Mouse (Mus musculus) ovary, adult 18-20 months (tissue): ENCODE measurements around the gene Glis1.
"Not testable (repeated sequence)": the region's sequence is repeated elsewhere in the genome, so short reads cannot be mapped to it uniquely, and the experiment has no call there.

Experiments used
- DNase-seq: peaks from one replicate; pipeline ENCODE4 v3.0.0; 2022; ENCODE audit warnings: low spot score, mixed read lengths

Gene Glis1

DNA sequence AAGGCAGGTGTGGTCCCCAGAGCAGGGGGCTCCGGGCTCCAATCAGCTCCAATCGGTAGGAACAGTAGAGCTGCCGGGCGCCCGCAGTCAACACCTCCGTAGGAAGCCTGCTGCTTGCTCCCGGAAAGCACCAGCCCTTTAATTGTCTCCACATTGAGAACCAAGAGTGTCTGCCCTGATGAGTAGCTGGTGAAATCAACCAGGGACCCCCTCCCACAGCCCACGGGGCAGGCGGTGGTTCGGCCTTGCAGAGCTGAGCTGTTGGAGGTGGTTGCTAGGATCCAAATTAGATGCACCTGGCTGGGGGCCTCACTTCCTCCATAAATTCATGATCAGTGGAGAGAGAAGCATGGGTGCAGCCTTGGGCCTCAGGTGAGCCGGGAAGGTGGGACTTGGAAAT lies 146.5 kb downstream of the Glis1 start:
- no peak for DNase-seq

DNA sequence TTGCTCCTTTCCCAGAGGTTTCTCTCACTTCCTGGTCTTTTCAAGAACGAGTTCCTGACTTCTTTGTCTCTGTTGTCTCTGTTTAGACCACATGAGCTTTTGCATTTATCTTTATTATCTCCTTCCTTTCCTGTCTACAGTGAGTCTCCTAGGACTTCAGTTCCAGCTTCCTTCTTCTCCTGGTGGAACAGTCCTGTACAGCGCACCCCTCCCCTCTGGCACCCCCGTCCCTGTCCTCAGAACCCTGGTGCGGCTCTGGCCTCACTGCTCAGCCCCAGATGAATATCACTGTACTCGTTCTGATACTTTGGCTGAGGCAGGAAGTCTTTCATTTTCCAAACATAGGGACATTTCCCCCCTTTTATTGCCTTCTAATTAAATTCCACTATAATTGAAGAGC lies 152.0 kb downstream of the Glis1 start:
- DNase-seq, result no peak

DNA sequence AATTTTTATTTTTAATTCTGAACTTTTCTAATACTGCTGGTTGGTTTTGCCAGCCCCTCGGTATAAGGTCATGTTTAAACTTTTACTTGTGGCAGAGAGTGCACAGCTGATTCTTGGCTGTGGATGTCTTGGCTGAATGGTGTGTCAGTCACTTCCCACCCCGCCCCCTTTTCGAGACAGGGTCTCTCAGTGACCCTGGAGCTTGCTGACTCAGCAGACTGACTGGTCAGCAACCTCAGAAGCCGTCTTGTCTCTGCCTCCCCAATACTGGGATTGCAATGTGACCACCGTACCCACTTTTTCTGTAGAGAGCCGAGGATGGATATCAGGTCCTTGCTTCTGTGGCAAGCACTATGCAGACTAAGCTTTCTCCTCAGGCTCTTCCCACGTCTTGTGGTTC lies 154.2 kb downstream of the Glis1 start:
- DNase-seq, result no peak

DNA sequence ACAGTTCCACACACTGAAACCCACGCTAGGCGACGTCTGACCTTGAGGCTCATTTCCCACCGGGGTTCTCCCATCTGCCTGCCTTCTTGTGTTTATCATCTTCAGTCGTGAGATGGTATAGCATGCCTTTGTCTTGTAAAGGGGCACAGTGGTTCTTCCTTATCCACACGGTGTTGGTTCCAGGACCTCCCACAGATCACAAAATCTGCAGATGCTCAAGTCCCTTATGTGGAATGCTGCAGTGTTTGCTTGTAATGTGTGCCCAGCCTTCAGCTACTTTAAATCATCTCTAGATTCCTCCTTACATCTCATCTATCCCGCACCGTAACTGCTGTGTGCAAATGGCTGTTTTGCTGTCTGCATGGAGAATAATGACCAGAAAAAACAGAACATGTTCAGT lies 154.7 kb downstream of the Glis1 start:
- no peak for DNase-seq

DNA sequence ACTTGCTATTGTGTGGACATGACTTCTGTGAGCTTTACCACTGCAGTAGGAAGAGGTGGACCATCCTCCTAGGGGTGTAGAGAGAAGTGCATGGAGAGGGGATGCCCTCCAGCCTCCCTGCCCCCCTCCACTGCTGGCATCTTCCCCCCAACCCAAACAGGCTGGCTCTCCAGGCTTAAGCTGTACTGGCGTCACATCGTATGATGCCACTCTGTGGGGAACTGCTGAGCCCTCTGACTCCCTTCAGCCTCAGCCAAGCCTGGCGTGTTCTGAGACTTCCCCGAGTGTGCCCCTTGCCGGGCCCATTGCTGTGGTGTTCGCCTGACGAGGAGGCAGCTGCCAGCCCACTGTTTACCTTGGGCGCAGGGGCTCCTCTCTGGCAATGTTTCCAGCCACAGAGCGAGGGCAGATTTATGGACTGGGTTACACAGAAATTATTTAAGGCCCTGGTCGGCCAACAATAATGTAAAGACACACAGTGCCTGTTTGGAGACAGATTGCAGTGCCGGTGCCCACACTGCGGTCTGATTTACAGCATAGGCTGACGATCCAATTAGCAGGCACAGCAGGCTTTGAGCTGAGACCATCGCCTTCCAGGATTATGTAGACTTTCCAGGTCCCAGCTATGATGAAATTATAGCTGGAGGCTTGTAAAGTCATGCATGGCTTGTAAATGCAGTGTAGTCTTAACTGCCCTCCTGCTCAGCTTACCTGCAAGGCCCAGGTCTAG lies 156.6 kb downstream of the Glis1 start:
- no peak for DNase-seq

DNA sequence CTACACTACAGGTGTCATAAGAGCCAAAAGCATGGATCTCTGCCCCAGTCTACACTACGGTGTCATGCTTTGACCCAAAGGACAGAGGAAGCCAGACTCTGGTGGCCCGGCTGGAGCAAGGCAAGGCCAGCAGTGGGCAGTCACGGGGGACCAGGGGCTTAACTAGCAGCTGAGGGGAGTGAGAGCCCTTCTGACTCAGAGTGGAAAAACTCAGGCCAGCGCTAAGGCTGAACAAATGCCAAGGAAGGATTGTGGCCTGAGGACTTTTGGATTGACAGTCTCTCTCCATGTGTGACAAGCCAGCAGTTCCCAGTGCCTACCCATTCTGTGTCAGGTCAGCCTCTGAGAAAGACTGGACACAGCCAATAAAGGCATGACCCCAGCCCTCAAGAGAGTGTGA lies 159.0 kb downstream of the Glis1 start:
- no peak for DNase-seq

DNA sequence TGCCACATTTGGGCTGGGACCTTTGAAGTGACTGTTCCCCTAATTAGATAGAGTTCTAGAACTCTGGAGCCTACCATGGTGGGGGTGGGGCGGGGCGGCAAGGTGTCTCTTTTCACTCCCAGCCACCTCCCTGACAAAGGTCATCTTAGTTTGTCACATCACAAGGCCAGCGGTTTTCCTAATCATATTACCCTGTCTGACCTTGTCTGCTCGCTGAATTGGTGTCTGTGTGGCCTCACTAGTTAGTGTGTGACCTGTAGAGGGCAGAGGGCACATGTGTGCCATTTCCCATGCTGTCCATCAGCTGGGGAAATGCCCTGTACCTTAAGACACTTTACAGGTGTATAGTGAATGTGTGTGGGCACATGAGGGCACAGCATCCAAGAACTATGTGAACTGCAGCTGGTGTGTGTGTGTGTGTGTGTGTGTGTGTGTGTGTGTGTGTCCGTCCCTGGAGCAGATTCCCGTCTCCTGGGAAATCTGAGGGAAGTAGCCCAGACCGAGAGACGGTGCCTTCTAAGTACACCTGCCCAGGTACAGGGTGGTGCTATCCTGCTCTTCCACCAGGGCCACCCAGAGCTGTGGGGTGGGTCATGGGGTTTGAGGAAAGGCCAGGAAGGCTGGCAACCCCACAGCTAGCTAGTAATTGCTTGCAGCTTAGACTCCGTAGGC lies 163.0 kb downstream of the Glis1 start:
- DNase-seq, result no peak

DNA sequence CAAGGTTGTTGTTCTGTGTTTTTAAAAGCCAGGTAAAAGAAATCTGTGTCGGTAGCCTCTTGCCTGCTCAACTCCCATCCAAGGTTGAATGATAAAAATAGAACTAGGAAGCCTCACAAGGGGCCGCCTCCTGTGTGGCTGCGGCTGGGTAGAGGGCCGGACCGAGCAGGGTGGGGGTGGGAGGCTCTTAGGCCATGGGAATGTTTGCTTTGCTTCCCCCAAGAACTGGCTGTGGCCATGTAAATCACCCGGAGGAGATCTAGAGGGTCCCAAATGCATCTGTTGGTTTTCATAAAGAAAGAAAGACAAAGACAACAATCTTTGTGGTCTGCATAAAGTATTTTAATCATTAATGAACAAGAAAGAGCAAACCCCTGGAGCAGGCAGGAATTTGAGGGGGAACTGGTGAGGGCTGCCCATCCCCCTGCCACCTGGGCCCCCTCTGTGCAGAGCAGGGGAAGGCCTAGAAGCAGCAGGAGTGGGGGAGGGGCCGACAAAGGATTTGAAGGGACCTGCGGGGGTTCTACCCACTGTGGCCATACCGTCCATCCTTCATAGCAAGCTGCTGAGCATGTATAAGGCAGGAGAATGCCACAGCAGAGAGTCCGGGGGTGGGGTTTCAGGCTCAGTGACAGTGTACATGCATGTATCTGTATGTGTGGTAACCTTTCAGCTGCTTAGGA lies 163.6 kb downstream of the Glis1 start:
- no peak for DNase-seq

DNA sequence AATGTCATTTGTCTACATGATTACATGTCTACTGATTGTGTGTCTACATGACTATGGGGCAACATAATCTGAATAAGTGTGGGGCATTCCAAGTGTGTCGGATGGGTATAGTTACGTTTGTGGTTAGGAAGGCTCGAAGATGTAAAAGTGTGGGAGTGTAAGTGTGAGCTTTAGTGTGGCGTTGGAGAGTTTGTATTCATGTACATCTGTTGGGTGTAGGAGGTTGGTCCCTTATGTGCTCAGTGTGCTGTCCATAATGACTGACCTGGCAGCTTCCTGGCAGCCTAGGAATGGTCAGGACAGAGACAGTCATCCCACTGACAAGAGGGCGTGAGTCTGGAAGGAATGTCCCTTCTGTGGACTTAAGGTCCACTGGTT lies 164.2 kb downstream of the Glis1 start:
- not testable (repeated sequence) for DNase-seq

DNA sequence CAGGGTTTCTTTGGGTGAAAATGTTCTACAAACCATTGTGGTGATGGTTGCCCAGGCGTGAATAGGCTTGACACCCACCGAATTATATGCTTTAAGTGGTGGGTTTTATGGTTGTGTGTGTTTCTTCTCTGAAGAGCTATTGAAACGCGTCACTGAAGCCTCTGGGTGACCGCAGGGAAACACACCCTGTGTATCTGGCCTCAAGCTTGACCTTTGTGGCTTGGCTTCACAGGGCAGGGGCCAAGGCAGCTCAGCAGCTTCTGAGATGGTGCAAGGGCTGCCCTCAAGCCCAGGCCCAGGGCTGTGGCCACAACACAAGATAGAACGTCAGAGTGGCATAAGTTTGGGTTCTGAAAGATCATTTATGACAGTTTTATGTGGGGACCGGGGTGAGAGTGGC lies 167.9 kb downstream of the Glis1 start:
- DNase-seq, result peak; percentile 17

DNA sequence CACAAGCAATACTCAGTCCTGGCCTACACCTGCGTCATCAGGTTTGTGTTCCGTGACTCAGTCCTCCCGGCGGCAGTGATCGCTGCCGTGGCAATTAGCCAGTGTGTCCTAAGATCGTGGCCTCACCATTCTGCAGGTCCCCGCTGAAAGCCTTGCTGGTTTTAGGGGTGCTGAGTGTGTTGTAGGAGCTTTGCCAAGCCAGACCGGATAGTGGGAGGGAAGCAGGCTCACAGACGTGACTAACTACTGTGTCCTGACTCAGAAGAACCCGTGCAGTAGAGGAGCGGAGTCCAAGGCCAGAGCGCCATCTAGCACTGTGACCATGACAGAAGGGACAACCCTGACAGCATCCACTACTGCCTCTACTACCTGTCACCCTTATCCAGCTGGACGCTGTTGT lies 168.4 kb downstream of the Glis1 start:
- peak; percentile 23 for DNase-seq

DNA sequence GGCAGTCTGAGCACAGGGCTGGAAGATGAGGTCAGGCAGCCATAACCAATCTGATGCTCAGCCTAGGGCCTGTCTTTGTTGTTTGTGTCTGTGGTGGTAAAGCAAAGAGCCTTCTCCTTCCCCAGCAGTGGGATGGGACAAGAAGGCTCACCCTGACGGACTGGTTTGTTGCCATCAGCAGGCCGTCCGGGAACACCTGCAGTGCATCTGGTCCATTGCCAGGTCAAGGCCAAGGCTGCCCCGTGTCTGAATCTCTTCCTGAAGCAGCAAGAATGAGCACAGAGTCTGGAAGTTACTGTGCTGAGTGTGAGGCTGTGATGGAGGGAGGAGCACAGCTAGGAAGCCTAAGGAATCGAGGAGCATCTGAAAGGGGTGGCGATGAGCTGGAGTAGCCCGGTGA lies 168.8 kb downstream of the Glis1 start:
- no peak for DNase-seq

DNA sequence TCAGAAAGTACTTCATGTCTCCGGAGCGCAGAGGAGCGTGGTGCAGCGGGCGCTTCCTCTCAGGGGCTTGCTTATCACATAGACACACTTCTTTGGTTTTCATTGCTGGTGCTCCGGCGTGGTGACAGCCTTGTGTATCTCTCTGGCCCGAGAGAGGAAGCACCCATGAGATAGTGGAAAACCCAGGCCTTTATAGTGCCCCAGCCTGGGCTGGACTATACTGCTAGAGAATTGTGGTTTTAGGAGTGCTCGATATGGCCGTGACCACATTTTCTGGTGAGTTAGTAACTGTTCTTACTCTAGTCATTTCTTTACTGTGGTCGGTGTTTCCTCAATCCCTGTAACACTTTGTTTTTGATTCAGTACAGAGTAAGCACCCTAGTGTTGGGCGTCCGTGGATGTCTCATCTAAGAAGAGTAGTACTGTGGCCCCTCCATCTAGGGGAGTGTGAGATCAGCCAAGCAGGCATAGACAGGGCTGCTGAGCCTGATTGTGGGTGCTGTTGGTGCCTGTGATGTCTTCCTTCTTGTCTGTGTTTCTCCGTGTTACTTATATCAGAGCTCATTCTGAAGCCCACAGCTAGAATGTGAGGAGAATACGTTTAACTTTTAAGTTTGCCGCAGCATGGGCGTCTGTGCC lies 171.7 kb downstream of the Glis1 start:
- no peak for DNase-seq

DNA sequence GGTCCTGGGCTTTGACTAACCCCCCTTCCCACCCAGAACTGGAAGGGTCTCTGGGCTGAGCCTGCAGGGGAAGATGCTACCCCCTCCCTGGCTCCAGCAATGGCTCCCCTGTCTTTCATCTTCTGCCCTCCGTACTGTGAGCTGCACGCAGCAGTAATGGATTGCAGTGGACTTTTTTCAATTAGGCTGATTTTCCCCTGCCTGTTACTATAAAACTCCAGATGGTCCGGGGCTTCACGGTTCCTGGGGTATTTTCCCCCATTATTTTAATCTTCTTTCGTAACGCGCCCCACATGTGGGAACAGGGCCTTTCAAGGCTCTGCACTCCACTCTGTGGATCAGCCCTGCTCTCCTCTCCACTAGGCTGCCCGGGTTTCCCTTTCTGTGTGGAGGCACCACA lies 175.4 kb downstream of the Glis1 start:
- DNase-seq, result no peak

DNA sequence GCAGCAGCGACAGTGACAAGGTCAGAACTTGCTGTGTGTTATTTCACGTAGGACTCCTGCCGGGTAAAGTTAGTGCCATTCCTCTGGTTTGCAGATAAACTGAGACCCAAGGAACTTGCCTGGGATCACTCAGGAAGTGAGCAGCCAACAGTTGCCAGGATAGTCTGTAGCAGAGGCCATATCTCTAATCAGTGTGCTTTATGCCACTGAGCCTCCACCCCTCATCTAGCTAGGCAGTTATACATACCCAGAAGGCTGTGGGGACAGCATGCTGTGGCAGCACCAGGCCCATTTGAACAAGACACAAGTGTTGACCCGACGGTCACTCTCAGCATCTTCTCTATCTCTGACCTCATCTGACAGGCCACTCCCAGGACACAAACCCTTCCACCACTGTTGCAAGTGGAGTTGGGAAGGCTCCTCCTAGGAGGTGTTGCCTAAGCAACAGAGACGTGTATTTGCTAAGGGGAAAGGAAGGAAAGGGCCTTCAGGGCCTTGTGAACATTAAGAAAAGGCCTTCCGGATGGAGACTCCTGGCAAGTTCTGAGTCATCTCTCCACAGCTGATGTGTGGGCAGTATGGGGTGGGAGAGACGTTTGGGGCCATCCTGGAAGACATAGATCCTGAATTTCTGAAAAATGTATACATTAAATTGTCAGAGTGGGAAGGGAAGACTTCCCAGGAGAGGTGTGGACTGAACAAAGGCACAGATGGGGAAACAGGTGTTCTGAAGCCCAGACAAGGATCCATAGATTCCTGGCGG lies 177.7 kb downstream of the Glis1 start:
- no peak for DNase-seq

DNA sequence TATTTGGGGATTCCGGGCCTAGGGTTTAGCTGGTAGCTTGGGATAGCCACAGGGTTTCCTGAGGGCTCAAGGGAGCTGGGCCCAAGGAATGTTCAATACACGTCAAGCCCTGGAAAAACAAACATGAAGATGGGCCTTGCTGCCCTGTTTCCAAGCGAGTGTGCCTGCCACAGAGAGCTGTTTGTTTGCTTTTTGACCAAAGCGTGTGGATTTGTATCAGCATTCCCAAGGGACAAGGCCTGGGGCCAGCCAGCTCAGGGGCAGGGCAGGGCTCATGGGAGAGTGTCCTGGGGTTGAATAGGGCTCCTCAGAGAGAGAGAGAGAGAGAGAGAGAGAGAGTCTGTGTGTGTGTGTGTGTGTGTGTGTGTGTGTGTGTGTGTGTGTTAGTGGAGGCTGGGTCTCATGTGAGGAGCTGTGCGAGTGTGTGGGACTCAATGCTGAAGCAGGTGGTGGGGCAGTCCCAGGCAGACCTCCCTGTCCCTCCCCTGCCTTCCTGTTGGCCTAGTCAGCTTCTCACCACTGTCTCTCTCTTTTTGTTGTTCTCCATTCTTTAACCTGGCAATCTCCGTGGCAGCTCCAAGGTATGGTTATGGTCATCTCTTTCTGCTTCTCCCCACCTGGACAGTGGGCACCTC lies 183.3 kb downstream of the Glis1 start:
- DNase-seq, result no peak

DNA sequence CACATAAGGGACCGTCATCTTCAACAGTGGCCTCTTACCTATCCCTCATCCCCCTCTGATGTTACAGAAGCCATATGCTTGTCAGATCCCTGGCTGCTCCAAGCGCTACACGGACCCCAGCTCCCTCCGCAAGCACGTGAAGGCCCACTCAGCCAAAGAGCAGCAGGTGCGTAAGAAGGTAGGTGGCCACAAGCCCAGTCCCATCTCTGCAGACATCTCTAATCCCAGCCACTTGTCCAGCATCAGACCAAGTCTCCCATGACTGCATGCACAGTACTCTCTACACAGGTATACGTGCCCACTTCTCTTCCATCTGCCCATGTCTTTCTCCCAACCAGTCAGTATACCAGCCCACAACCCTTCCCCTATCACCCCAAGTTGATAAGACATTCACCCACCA lies 185.1 kb downstream of the Glis1 start:
- DNase-seq, result no peak

DNA sequence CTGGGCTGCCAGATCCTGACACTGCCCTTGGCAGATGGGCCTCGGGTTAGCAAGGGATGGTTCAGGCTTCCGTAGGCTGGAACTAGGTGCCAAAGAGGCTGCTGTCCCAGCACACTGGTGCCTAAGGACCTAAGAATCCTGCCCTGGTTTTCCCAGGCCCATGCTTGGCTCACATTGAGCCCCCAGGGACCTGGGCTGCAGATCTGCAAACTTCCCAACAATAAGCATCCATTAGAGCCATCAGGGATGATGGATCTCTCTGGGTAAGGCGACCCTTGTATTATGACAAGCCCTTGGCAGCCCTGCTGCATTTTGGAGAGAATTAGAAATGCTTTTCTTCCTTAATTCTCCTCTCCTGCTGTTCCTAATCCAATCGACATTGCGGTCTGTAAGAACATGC lies 187.0 kb downstream of the Glis1 start:
- no peak for DNase-seq

DNA sequence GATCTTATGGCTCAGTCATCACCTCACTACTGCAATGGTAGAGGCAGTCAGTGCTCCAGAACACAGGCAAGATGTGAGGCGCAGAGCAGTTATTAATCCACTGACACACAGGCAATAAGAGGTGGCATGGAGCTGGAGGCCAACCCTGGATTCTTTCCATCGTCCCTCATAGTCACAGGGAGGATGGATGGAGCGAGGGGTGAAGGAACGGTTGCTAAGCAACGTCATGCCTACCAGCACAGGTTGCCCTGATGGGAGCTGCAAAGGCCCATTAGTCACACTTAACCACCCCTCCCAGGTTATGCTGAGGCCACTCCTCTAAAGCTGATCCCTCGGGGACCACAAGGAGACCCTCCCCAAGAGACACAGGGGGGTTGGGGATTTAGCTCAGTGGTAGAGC lies 187.9 kb downstream of the Glis1 start:
- no peak for DNase-seq

DNA sequence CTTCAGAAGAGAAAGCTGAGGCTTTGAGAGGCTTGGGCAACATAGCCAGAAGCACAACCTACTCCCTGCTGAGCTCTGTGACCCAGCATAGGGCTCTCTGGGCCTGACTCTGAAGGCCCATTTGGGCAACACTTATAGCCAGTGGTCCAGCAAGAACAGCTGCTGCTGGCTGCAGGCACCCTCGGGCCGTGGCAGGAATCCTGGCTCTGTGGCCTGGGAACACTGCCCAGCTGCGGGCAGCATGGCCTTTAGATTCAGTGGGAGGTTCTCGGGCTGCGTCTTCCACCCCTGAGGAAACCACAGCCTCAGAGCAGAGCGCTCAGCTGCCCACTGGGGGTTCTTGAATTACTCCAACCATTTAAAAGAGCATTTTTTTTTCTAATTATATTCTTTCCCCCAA lies 189.5 kb downstream of the Glis1 start:
- DNase-seq, result peak; percentile 19

DNA sequence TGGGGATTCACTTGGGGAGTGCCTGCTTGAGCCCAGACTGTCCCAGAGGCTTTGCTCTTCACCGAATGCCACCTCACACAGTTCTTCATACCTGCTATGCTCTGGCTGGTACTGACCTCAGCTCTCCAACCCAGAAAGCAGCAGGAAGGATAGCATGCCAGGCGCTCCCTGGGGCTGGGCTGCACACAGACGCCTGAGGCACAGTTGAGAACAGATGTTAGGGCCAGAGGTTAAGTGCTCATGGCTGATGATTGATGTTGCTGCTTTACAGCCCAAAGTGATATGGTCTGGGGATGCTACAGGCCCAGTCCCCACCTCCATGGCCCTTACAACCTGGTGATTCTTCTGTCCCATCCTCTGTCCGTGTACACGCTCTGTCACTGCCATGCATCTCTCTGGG lies 190.6 kb downstream of the Glis1 start:
- no peak for DNase-seq

DNA sequence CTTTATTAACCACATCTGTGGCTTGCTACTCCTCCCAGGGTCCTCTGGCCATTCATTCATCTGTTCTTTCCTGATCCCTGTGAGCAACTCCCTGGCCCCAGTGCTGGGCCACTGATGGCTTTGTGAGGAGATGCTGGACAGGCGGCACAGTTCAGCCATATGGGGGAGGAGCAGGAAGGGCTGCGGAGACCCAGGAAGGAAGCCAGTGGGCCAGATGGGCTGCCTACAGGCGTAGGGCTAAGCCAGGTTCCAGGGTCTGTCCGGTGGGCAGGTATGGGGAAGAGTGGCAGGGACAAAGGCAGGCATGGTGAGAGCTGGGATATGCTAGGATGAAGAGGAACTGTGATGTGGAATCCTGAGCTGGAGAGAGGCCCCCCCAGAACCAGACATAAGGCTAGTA lies 193.8 kb downstream of the Glis1 start:
- no peak for DNase-seq
